Mouse (Mus musculus): ENCODE results near the gene Gm10282.

DNA sequence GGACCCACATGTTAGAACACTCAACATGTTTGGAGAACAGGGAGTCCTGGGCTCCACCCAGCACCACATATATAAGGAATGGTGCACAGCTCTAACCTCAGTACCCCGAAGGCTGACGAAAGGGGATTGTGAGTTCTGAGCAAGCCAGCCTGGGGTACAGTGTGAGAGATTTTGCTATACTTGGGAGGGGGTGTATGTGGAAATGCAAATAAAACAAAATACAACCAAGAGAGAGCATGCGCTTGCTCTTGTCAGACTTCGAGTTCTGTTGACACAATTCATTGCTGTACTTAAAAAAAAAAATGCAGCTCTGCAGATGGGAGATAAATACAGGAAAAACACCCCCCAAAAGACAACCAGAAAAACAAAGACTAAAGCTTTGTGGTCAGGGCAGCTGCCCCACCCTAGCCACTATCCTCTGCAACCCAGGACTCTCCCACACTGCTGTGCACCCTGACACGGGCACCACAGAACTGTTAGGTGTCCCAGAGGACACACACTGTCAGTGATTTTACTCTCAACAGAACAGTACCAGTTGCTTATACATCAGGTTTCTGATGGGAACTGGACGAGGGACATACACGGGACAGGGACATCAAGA lies 46.4 kb upstream of the Gm10282 start:
- TF ChIP-seq CTCF (IDR thresholded peaks at IDR 0.05; ENCODE audit: borderline replicate concordance, insufficient read depth, low read depth, low read length) (no peak), POLR2A (IDR thresholded peaks at IDR 0.05; ENCODE audit: borderline replicate concordance, insufficient read depth, low read length) (no peak)

All from cerebellum, adult 2 months (tissue).